Mouse (Mus musculus): ENCODE results near the gene 2810021J22Rik.

GRCm38 (mm10) chr11:58846919-58847461 lies 20.0 kb upstream of the 2810021J22Rik start, which contains the start of gene Gm12258:
- TF ChIP-seq CTCF (IDR thresholded peaks at IDR 0.05; ENCODE audit: low read depth) (no peak), EP300 (optimal IDR thresholded peaks at IDR 0.05) (no peak)

All from stomach, postnatal 0 days (tissue).